Mouse (Mus musculus) liver, embryonic 13.5 days (tissue): Measurements from ENCODE around the gene Kmt5c. TPM values are rescaled to one million over a fixed set of nuclear protein-coding genes. Genes with fewer than 3 reads are reported as not detected.
"Not testable (repeated sequence)": the region's sequence is repeated elsewhere in the genome, so short reads cannot be mapped to it uniquely, and the experiment has no call there.

Experiments
- ATAC-seq: fragments of 200-750 bp; cut with Nextera tagmentation; 2 replicates; pipeline ENCODE4 v1.8.0; 2017; ENCODE audit warnings: low read depth, mild to moderate bottlenecking, moderate number of reproducible peaks, moderate library complexity
- DNase-seq: peaks from one replicate; pipeline ENCODE4 v3.0.0; 2022
- H3K27ac ChIP-seq: fragments of 300-500 bp; sonication (generic); 2 replicates; pipeline ENCODE4 v1.5.1; 2015; ENCODE audit warnings: moderate library complexity, mild to moderate bottlenecking, inconsistent platforms
- H3K27me3 ChIP-seq: fragments of 300-500 bp; sonication (generic); 2 replicates; pipeline ENCODE4 v1.6.1; 2015; ENCODE audit warnings: mild to moderate bottlenecking, inconsistent platforms
- H3K36me3 ChIP-seq: fragments of 300-500 bp; sonication (generic); 2 replicates; pipeline ENCODE4 v1.6.1; 2015; ENCODE audit warnings: mild to moderate bottlenecking, inconsistent platforms
- H3K4me1 ChIP-seq: fragments of 300-500 bp; sonication (generic); replicated peaks from 2 replicates; pipeline ENCODE4 v1.6.1; 2015; ENCODE audit warnings: inconsistent platforms
- H3K4me2 ChIP-seq: fragments of 300-500 bp; sonication (generic); 2 replicates; pipeline ENCODE4 v1.6.1; 2015; ENCODE audit warnings: inconsistent platforms, mild to moderate bottlenecking, moderate library complexity
- H3K4me3 ChIP-seq: fragments of 300-500 bp; sonication (generic); replicated peaks from 2 replicates; pipeline ENCODE4 v1.5.1; 2015; ENCODE audit warnings: mild to moderate bottlenecking, inconsistent platforms
- H3K9ac ChIP-seq: fragments of 300-500 bp; sonication (generic); 2 replicates; pipeline ENCODE4 v1.6.1; 2015; ENCODE audit warnings: mild to moderate bottlenecking, inconsistent platforms
- H3K9me3 ChIP-seq: fragments of 300-500 bp; sonication (generic); replicated peaks from 2 replicates; pipeline ENCODE4 v1.6.1; 2016; ENCODE audit warnings: inconsistent platforms
- WGBS: fragments of 180-500 bp; shearing (Covaris S2); methylation state at CpG from one replicate; pipeline ENCODE4 v1.1.7; 2015; ENCODE audit not compliant: insufficient replicate concordance; 5-methylcytosine and 5-hydroxymethylcytosine counted together
- polyA plus RNA-seq: library from polyadenylated mRNA; unstranded; fragments of >200 nt; fragmentation: Nextera tagmentation; extraction: Ambion mirVana; gene quantifications from 2 replicates; pipeline ENCODE4 v1.2.1, GENCODE M21; 2015

Kmt5c gene
- polyA plus RNA-seq, 1 experiment from 2014 or later: 61.6 TPM

GRCm38 (mm10) chr7:4793248-4793647 lies 53.3 kb downstream of the Kmt5c start:
- ATAC-seq, H3K9me3 ChIP-seq, DNase-seq, H3K27me3 ChIP-seq: not testable (repeated sequence)
- under 1% methylated on average over 31 of the region's 31 CpGs for WGBS
- H3K27ac ChIP-seq: peak overlapping the region; percentile 95
- H3K4me1 ChIP-seq: peaks cover 53% of the 10 kb centered on the region
- peaks cover 47% of the 10 kb centered on the region for H3K36me3 ChIP-seq
- H3K4me2 ChIP-seq: peak overlapping the region; percentile 82
- H3K4me3 ChIP-seq: peak overlapping the region; percentile 92
- H3K9ac ChIP-seq: peak overlapping the region; percentile 96

DNA sequence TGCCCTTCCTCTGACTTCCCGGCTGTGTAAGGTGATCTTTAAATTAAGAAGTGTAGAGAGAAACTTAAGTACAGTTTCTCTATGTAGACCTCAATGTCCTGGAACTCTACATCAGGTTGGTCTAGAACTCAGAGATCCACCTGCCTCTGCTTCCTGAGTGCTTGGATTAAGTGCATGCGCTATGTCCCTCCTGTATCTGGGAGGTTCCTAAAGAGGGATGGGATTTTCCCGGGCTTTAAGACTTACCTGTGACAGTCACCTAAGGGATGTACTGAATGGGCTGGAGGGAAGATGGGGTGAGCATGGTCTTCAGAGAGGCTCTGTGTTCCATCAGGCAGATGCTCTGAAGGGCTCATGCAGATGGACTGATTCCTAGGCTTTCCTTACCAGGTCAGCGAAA lies 53.8 kb downstream of the Kmt5c start:
- peak overlapping the region; percentile 95 for H3K27ac ChIP-seq
- peak overlapping the region; percentile 82 for H3K4me2 ChIP-seq
- peaks cover 47% of the 10 kb centered on the region for H3K36me3 ChIP-seq
- H3K9ac ChIP-seq: peak overlapping the region; percentile 96
- peaks cover 49% of the 10 kb centered on the region for H3K4me1 ChIP-seq
- DNase-seq: no peak
- no peaks in the 10 kb centered on the region for H3K9me3 ChIP-seq
- 23% methylated on average over 4 of the region's 4 CpGs for WGBS
- no peak for ATAC-seq
- no peaks in the 10 kb centered on the region for H3K27me3 ChIP-seq
- peak overlapping the region; percentile 92 for H3K4me3 ChIP-seq

GRCm38 (mm10) chr7:4794631-4795168 lies 54.8 kb downstream of the Kmt5c start:
- 50% methylated on average over 3 of the region's 3 CpGs for WGBS
- H3K4me3 ChIP-seq: peak overlapping the region; percentile 92

GRCm38 (mm10) chr7:4795767-4796433 lies 56.0 kb downstream of the Kmt5c start:
- no peaks in the 10 kb centered on the region for H3K27me3 ChIP-seq
- peaks cover 35% of the 10 kb centered on the region for H3K4me1 ChIP-seq
- 66% methylated on average over 7 of the region's 7 CpGs for WGBS
- no peak overlapping the region for H3K9ac ChIP-seq
- H3K36me3 ChIP-seq: peaks cover 53% of the 10 kb centered on the region
- no peak for ATAC-seq
- DNase-seq: no peak
- no peaks in the 10 kb centered on the region for H3K9me3 ChIP-seq
- no peak overlapping the region for H3K4me2 ChIP-seq
- H3K27ac ChIP-seq: no peak overlapping the region; the same call in none of the 2 replicates
- no peak overlapping the region for H3K4me3 ChIP-seq

More at GRCm38 (mm10) chr7:4794631-4795168, 54.8 kb downstream of the Kmt5c start:
- Histone ChIP-seq H3K9me3 (no peaks in the 10 kb centered on the region), H3K9ac (peak overlapping the region; percentile 96), H3K27ac (peak overlapping the region; percentile 95), H3K27me3 (no peaks in the 10 kb centered on the region), H3K4me2 (peak overlapping the region; percentile 82), H3K36me3 (peaks cover 53% of the 10 kb centered on the region), H3K4me1 (peaks cover 41% of the 10 kb centered on the region)
- DNase-seq (no peak), ATAC-seq (0 out of 2 replicates have a peak, but pooled peaks have one; percentile 4)

Other genes starting within 250 kb of the Kmt5c start
- gene Ppp1r12c, start 238.4 kb upstream of the Kmt5c start, polyA plus RNA-seq: 17.1 and 18.8 TPM in 2 replicates
- 13.2 and 13.4 TPM in 2 replicates for gene Tnnt1, start 223.7 kb upstream of the Kmt5c start, polyA plus RNA-seq
- gene Tnni3, start 215.9 kb upstream of the Kmt5c start, polyA plus RNA-seq: 1.1 and 4.5 TPM in 2 replicates
- 0.13 and 0.24 TPM in 2 replicates for gene Dnaaf3, start 207.7 kb upstream of the Kmt5c start, polyA plus RNA-seq
- gene Syt5, start 192.6 kb upstream of the Kmt5c start, polyA plus RNA-seq: 0.39 and 0.46 TPM in 2 replicates
- not detected in 2 replicates for gene Ptprh, start 136.1 kb upstream of the Kmt5c start, polyA plus RNA-seq
- gene Tmem86b, start 108.7 kb upstream of the Kmt5c start, polyA plus RNA-seq: 22.6 and 25.1 TPM in 2 replicates
- gene Ppp6r1, start 81.1 kb upstream of the Kmt5c start, polyA plus RNA-seq: 5.7 and 7.1 TPM in 2 replicates
- gene Hspbp1, start 55.0 kb upstream of the Kmt5c start, polyA plus RNA-seq: 77.8 and 83.4 TPM in 2 replicates
- 0.08 and 0.10 TPM in 2 replicates for gene Brsk1, start 49.5 kb upstream of the Kmt5c start, polyA plus RNA-seq
- 0.09 and 0.15 TPM in 2 replicates for gene Tmem150b, start 14.9 kb upstream of the Kmt5c start, polyA plus RNA-seq
- 98.6 and 105 TPM in 2 replicates for gene Cox6b2, start 13.0 kb downstream of the Kmt5c start, polyA plus RNA-seq
- gene Fam71e2, start 31.2 kb downstream of the Kmt5c start, polyA plus RNA-seq: not detected in 2 replicates
- gene Il11, start 42.7 kb downstream of the Kmt5c start, polyA plus RNA-seq: 0.05 TPM in 1 of 2 replicates, not detected in the other
- gene Tmem190, start 42.8 kb downstream of the Kmt5c start, polyA plus RNA-seq: 0.44 TPM in 1 of 2 replicates, not detected in the other
- gene Tmem238, start 49.5 kb downstream of the Kmt5c start, polyA plus RNA-seq: 13.7 and 14.6 TPM in 2 replicates
- 242 and 279 TPM in 2 replicates for gene Rpl28, start 52.8 kb downstream of the Kmt5c start, polyA plus RNA-seq
- 282 and 292 TPM in 2 replicates for gene Ube2s, start 72.5 kb downstream of the Kmt5c start, polyA plus RNA-seq
- gene Shisa7, start 104.6 kb downstream of the Kmt5c start, polyA plus RNA-seq: not detected in 2 replicates
- 3.1 and 3.8 TPM in 2 replicates for gene Isoc2b, start 130.1 kb downstream of the Kmt5c start, polyA plus RNA-seq
- 0.45 and 0.52 TPM in 2 replicates for gene Isoc2a, start 137.0 kb downstream of the Kmt5c start, polyA plus RNA-seq
- gene Gm36210, start 166.4 kb downstream of the Kmt5c start, polyA plus RNA-seq: 0.07 TPM in 1 of 2 replicates, not detected in the other
- gene Zfp628, start 175.1 kb downstream of the Kmt5c start, polyA plus RNA-seq: 1.4 and 1.6 TPM in 2 replicates
- 0.57 and 0.67 TPM in 2 replicates for gene Nat14, start 181.9 kb downstream of the Kmt5c start, polyA plus RNA-seq
- gene Ssc5d, start 185.7 kb downstream of the Kmt5c start, polyA plus RNA-seq: 0.03 and 0.09 TPM in 2 replicates
- gene Sbk2, start 224.3 kb downstream of the Kmt5c start, polyA plus RNA-seq: not detected in 2 replicates
- gene Sbk3, start 231.1 kb downstream of the Kmt5c start, polyA plus RNA-seq: not detected in 2 replicates